9 mouse cellular contexts compared by ENCODE assay signal in the genomic region with DNA sequence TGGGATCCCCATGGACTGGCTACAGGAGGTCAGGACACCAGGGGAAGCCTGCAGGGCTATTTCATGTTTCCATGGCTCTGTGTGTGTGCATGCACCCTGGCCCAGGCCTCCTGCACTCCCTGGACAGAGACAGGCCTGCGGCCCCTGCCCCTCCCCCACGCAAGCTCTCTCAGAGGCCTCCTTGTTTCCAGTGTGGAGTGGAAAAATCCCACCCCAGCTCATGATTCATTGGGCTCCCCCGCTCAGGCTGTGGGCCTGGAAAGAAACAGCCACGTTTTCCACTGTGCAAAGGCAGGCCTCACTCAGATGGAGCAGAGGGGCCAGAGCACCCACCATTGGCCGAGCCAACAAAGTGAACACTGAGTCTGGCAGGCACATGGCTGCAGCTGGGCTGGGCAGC. TPM values are rescaled to one million over a fixed set of nuclear protein-coding genes. Genes with fewer than 3 reads are reported as not detected.
DNase-seq lines count a peak whose midpoint lies in the region; ATAC-seq lines count a peak whose summit lies in the region.
"Had no signal": no experiment of that assay in that cellular context is flagged by ENCODE, and none has a peak within 500 bp of the region (broad histone marks: within the 10 kb centered on the region; RNA-seq: fewer than 3 reads in every experiment).

No protein-coding gene starts in this region.

- H3K27me3 ChIP-seq in heart, embryonic 16.5 days (ENCODE audit: control insufficient read depth, insufficient read depth, low read length), result no peaks in the 10 kb centered on the region
- no peaks in the 10 kb centered on the region for H3K27me3 ChIP-seq in neural tube, embryonic 14.5 days (ENCODE audit: control insufficient read depth, insufficient read depth, low read length)
- H3K27me3 ChIP-seq: liver, embryonic 13.5 days had no signal

- peak; percentile 20; the same call in 1 of the 2 replicates for ATAC-seq in heart, embryonic 16.5 days (replicated peaks; ENCODE audit: extremely low read depth, insufficient read depth, low FRiP score)
- peak; percentile 48 for ATAC-seq in neural tube, embryonic 14.5 days (ENCODE audit: low read depth)

- no peak overlapping the region for H3K4me3 ChIP-seq in heart, embryonic 16.5 days (ENCODE audit: low read length)
- no peak overlapping the region for H3K4me3 ChIP-seq in neural tube, embryonic 14.5 days (ENCODE audit: low read depth, low read length)
- H3K4me3 ChIP-seq: liver, embryonic 13.5 days had no signal

- 45% methylated on average over 5 of the region's 5 CpGs for WGBS in heart, embryonic 16.5 days
- 49% methylated on average over 5 of the region's 5 CpGs for WGBS in neural tube, embryonic 14.5 days

- H3K4me2 ChIP-seq in heart, embryonic 16.5 days (ENCODE audit: low read depth, low read length), result no peak overlapping the region
- H3K4me2 ChIP-seq in neural tube, embryonic 14.5 days (ENCODE audit: low read depth, low read length), result no peak overlapping the region
- H3K4me2 ChIP-seq: liver, embryonic 13.5 days had no signal

- H3K36me3 ChIP-seq in heart, embryonic 16.5 days (ENCODE audit: control insufficient read depth, insufficient read depth), result 0 out of 2 replicates have a peak, but pooled peaks cover 2% of the 10 kb centered on the region
- no peaks in the 10 kb centered on the region for H3K36me3 ChIP-seq in neural tube, embryonic 14.5 days (ENCODE audit: control insufficient read depth, insufficient read depth, low read length)

- peaks cover 68% of the 10 kb centered on the region for H3K4me1 ChIP-seq in heart, embryonic 16.5 days (ENCODE audit: control insufficient read depth, insufficient read depth, low read length)
- H3K4me1 ChIP-seq in neural tube, embryonic 14.5 days (ENCODE audit: control insufficient read depth, insufficient read depth, low read length), result peaks cover 23% of the 10 kb centered on the region

- H3K9ac ChIP-seq in heart, embryonic 16.5 days (ENCODE audit: low read length), result peak overlapping the region; percentile 18; the same call in 1 of the 2 replicates
- H3K9ac ChIP-seq in neural tube, embryonic 14.5 days (replicated peaks; ENCODE audit: low read depth, low read length), result no peak overlapping the region
- H3K9ac ChIP-seq: liver, embryonic 13.5 days had no signal

- intact Hi-C loops in heart, postnatal 36 days (cut with DNase I), result no loop called here

- H3K9me3 ChIP-seq in heart, embryonic 16.5 days (replicated peaks; ENCODE audit: control insufficient read depth, low read length), result no peaks in the 10 kb centered on the region
- no peaks in the 10 kb centered on the region for H3K9me3 ChIP-seq in neural tube, embryonic 14.5 days (ENCODE audit: control insufficient read depth, low read length)
- H3K9me3 ChIP-seq: liver, embryonic 13.5 days had no signal

- peak; percentile 93 for DNase-seq in heart, adult 11 months
- DNase-seq in heart, postnatal 36 days, result no peak
- peak; percentile 58 to 77 for DNase-seq in adrenal gland, postnatal 36 days
- DNase-seq in left cerebral cortex, adult 18-20 months (ENCODE audit: low spot score in 2 of 2), result peak; percentile 64 to 68
- no peak for DNase-seq in testis, postnatal 14 days (ENCODE audit: low spot score)
- no peak for DNase-seq in thymus, postnatal 36 days
- DNase-seq: liver, embryonic 13.5 days had no signal

- H3K27ac ChIP-seq in heart, embryonic 16.5 days (ENCODE audit: low read length), result peak overlapping the region; percentile 88
- H3K27ac ChIP-seq in neural tube, embryonic 14.5 days (ENCODE audit: low read depth, low read length), result no peak overlapping the region
- H3K27ac ChIP-seq: liver, embryonic 13.5 days had no signal

RNA-seq across cellular contexts. Expression of gene Col27a1, which starts 15.1 kb away (rescaled TPM):
- 1 to 10 TPM; 1.1 to 1.4 TPM for total RNA-seq in heart, postnatal 36 days (2021)
- total RNA-seq in adrenal gland, postnatal 36 days (2021), result 1 to 10 TPM; 6.1 to 8.3 TPM
- 3.0 and 4.5 TPM in 2 replicates for polyA plus RNA-seq in heart, embryonic 16.5 days (2015; fragmentation: Nextera tagmentation; extraction: Ambion mirVana)
- total RNA-seq in left cerebral cortex, adult 18-20 months (2021), result 1 to 10 TPM; 4.2 to 5.2 TPM
- 1.2 and 3.1 TPM in 2 replicates for polyA plus RNA-seq in neural tube, embryonic 14.5 days (2014; fragmentation: Nextera tagmentation; extraction: Ambion mirVana)

RNA-seq across cellular contexts. Expression of gene Kif12, which starts 57.0 kb away (rescaled TPM):
- not detected for total RNA-seq in heart, postnatal 36 days (2021)
- total RNA-seq in adrenal gland, postnatal 36 days (2021), result not detected
- polyA plus RNA-seq in heart, embryonic 16.5 days (2015; fragmentation: Nextera tagmentation; extraction: Ambion mirVana), result 0.11 and 0.44 TPM in 2 replicates
- total RNA-seq in left cerebral cortex, adult 18-20 months (2021), result not detected
- 0.13 TPM in 1 of 2 replicates, not detected in the other for polyA plus RNA-seq in neural tube, embryonic 14.5 days (2014; fragmentation: Nextera tagmentation; extraction: Ambion mirVana)

Comparison
In these comparisons a context has a peak if more than half of its experiments do, and no peak if none do; other contexts are left out.
1. DNase-seq: peak in heart, adult 11 months (single experiment), adrenal gland, postnatal 36 days (2 of 2) and left cerebral cortex, adult 18-20 months (2 of 2); none in heart, postnatal 36 days (0 of 2), testis, postnatal 14 days (single experiment) and thymus, postnatal 36 days (0 of 2).